Mouse (Mus musculus): ENCODE measurements around the gene Palld. TPM values are rescaled to one million over a fixed set of nuclear protein-coding genes. Genes with fewer than 3 reads are reported as not detected.

Gene Palld
- 42.1 and 118 TPM in 2 replicates for polyA plus RNA-seq (2012; rRNA removed; ENCODE audit: low replicate concordance)

DNA sequence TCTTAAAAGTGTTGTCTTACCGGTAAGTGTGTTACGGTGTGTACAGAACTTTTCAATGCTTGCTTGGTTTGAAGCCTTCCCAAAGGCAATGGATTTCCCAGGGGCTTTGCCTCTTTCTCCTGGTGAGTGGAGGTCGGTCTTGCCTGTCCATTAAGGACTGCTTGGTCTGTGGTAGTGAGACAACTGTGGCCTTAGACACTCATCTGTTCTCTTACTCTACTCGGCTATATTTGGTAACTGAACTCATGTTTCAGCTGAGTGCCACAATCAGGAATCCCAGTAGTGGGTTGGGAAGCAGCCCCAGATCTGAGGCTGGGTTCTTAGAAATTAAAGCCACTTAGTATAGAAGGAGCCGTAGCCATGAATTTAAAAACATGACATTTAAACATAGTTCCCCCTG lies at the start of gene Palld:
Gene Palld (minus strand): TSS at position 170 of the 400 bp plus-strand sequence.

DNA sequence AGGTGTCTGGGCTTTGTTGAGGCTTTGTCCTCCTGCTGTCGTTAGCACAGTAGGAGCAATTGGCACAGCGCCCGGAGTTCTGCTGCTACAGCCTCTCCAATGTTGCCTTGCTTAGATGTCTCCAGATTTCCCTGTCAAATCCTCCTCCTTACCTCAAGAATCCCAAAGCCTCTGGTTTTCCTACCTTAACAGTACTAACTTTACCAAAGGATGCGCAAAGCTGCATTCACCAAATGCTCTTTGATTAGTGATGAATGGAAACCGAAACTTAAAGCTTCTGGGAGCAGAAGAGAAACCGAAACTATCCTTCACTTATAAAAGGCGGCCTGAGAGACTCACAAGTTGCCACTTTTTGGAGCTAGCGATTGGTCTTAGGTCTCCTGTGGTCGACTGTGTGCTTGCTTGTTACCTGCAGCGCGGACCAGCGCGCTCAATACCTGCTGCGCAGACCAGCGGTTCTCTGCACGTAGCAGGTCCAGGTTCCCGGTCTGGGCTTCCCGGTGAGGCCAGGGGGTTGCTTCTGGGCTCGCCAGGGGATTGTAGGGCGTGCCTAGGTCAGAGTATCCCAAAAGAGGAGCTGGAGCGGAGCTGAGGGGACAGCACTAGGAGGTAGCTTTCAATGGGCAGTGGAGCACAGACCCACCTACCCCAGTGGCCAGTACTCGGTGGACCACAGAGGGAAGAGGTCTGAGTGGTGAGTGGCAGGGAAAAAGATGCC lies 25.4 kb upstream of the Palld start, which contains the start of gene Ddx60:
Gene Ddx60 (plus strand): TSS at position 311 of the 718 bp plus-strand sequence.

DNA sequence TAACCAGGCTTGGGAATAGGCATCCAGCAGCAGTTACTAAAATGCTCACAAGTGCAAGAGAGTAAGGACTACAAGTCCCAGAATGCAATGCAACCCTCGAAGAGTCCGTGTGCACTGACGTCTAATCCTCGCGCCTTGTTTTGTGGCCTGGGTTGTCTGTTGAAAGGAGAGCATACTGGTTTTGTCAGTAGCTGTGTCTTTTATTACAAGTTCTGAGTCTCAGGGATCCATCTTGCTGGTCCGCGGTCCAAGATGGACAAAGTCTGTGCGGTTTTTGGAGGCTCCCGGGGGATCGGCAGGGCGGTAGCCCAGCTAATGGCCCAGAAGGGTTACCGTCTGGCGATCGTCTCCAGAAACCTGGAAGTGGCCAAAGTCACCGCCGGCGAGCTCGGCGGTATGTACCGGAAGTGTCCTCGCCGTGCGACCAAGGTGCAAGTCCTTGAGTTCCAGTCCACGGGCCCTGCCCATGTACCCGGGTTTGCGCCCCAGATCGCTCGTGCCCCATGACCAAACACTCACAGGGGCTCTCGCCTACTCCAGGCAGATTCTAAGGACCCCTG lies 414.8 kb downstream of the Palld start, which contains the start of gene Cbr4:
Gene Cbr4 (plus strand): TSS at position 138 of the 560 bp plus-strand sequence.

Other genes starting within 250 kb of the Palld start
- 1.1 and 2.0 TPM in 2 replicates for gene Ddx60, start 25.4 kb upstream of the Palld start, polyA plus RNA-seq (2012; rRNA removed; ENCODE audit: low replicate concordance)
- gene Anxa10, start 220.5 kb upstream of the Palld start, polyA plus RNA-seq (2012; rRNA removed; ENCODE audit: low replicate concordance): not detected in 2 replicates